Mouse (Mus musculus): ENCODE data around the gene Cdkal1. TPM values are rescaled to one million over a fixed set of nuclear protein-coding genes. Genes with fewer than 3 reads are reported as not detected.

Gene Cdkal1
- polyA plus RNA-seq, 1 experiment = 0.55 TPM

DNA sequence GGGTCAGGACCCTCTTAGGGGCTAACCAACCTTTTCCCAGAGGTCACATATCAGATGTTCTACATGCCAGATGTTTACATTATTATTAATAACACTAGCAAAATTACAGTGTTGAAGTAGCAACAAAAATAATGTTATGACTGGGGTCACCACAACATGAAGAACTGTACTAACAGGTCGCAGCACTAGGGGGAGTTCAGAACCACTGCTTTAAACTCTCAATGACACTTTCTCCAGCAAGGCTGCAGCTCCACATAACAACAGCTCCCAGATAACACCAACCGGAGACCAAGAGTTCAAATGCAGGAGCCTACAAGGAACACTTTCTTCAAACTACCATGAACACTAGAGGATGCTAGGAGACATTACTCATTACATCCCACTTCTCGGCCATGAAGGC is 111.3 kb downstream of the Cdkal1 start:
- no peak overlapping the region for H3K27ac ChIP-seq (ENCODE audit: insufficient read depth, low read depth, low read length)
- 77% methylated on average over 3 of the region's 3 CpGs for WGBS
- H3K4me3 ChIP-seq (ENCODE audit: low read depth, low read length) = no peak overlapping the region
- no peaks in the 10 kb centered on the region; the same call in 1 of the 2 replicates for H3K4me1 ChIP-seq (ENCODE audit: control insufficient read depth, insufficient read depth, insufficient read length, low read length)
- H3K36me3 ChIP-seq (ENCODE audit: control insufficient read depth, insufficient read depth, low read length) = 0 out of 2 replicates have a peak, but pooled peaks cover 1% of the 10 kb centered on the region
- H3K27me3 ChIP-seq (ENCODE audit: control insufficient read depth, insufficient read depth, low read length) = no peaks in the 10 kb centered on the region
- TF ChIP-seq CTCF (IDR thresholded peaks at IDR 0.05; ENCODE audit: extremely low read depth, insufficient read length, insufficient replicate concordance, low read depth, low read length) (no peak), POLR2A (IDR thresholded peaks at IDR 0.05; ENCODE audit: low read depth, low read length) (no peak)

DNA sequence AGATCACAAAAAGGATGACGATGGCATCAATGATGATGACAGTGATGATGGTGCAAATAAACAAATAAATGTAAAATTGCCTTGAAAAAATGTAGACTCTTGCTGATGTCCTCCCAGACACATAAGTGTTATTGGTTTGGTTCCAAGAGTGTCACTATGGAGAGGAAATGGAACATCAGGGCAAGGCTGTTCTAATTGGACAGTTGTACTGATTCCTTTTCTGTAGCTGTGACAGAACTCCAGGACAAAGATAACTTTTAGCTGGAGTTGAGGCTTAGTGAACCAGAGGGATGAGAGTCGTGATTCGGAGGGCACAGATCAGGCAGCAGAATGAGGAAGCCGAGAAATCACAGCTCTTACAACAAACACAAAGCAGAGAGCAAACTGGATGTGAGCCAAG is 111.7 kb downstream of the Cdkal1 start:
- Histone ChIP-seq H3K4me1 (ENCODE audit: control insufficient read depth, insufficient read depth, insufficient read length, low read length) (no peaks in the 10 kb centered on the region; the same call in 1 of the 2 replicates), H3K36me3 (ENCODE audit: control insufficient read depth, insufficient read depth, low read length) (0 out of 2 replicates have a peak, but pooled peaks cover 2% of the 10 kb centered on the region), H3K4me3 (ENCODE audit: low read depth, low read length) (no peak overlapping the region), H3K27ac (ENCODE audit: insufficient read depth, low read depth, low read length) (no peak overlapping the region), H3K27me3 (ENCODE audit: control insufficient read depth, insufficient read depth, low read length) (no peaks in the 10 kb centered on the region)
- WGBS = 48% methylated on average over 4 of the region's 4 CpGs
- TF ChIP-seq CTCF (IDR thresholded peaks at IDR 0.05; ENCODE audit: extremely low read depth, insufficient read length, insufficient replicate concordance, low read depth, low read length) (no peak), POLR2A (IDR thresholded peaks at IDR 0.05; ENCODE audit: low read depth, low read length) (no peak)

- Histone ChIP-seq H3K27ac (ENCODE audit: insufficient read depth, low read depth, low read length) (no peak overlapping the region), H3K4me1 (ENCODE audit: control insufficient read depth, insufficient read depth, insufficient read length, low read length) (peaks cover 4% of the 10 kb centered on the region; the same call in 1 of the 2 replicates), H3K27me3 (ENCODE audit: control insufficient read depth, insufficient read depth, low read length) (no peaks in the 10 kb centered on the region), H3K4me3 (ENCODE audit: low read depth, low read length) (no peak overlapping the region), H3K36me3 (ENCODE audit: control insufficient read depth, insufficient read depth, low read length) (0 out of 2 replicates have a peak, but pooled peaks cover 2% of the 10 kb centered on the region)
- 23% methylated on average over 5 of the region's 5 CpGs for WGBS
- TF ChIP-seq POLR2A (IDR thresholded peaks at IDR 0.05; ENCODE audit: low read depth, low read length) (no peak), CTCF (IDR thresholded peaks at IDR 0.05; ENCODE audit: extremely low read depth, insufficient read length, insufficient replicate concordance, low read depth, low read length) (no peak)
These were observed 117.6 kb downstream of the Cdkal1 start for GRCm38 (mm10) chr13:29737675-29738461.

DNA sequence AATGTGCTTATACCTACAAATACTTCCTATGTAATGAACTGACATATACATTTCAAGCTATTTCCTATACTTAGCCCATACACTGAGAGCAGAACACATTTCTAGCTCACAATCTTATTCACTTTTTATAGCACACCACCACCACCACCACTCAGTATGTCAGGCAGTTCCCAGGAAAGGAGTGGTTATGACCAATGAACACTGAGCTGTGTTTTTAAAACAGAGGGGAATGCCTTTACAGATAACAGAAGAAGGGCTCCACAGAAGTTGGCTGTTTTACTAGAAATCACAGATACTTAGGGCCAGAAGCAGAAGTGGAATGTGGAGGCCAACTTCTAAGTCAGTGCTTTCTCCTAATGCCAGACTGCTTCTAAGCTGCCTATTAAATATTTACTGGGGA is 121.0 kb downstream of the Cdkal1 start:
- Histone ChIP-seq H3K36me3 (ENCODE audit: control insufficient read depth, insufficient read depth, low read length) (0 out of 2 replicates have a peak, but pooled peaks cover 2% of the 10 kb centered on the region), H3K27ac (ENCODE audit: insufficient read depth, low read depth, low read length) (no peak overlapping the region), H3K27me3 (ENCODE audit: control insufficient read depth, insufficient read depth, low read length) (no peaks in the 10 kb centered on the region), H3K4me3 (ENCODE audit: low read depth, low read length) (no peak overlapping the region), H3K4me1 (ENCODE audit: control insufficient read depth, insufficient read depth, insufficient read length, low read length) (peaks cover 4% of the 10 kb centered on the region; the same call in 1 of the 2 replicates)
- no peak for TF ChIP-seq POLR2A (IDR thresholded peaks at IDR 0.05; ENCODE audit: low read depth, low read length)
- TF ChIP-seq CTCF (IDR thresholded peaks at IDR 0.05; ENCODE audit: extremely low read depth, insufficient read length, insufficient replicate concordance, low read depth, low read length) = no peak

DNA sequence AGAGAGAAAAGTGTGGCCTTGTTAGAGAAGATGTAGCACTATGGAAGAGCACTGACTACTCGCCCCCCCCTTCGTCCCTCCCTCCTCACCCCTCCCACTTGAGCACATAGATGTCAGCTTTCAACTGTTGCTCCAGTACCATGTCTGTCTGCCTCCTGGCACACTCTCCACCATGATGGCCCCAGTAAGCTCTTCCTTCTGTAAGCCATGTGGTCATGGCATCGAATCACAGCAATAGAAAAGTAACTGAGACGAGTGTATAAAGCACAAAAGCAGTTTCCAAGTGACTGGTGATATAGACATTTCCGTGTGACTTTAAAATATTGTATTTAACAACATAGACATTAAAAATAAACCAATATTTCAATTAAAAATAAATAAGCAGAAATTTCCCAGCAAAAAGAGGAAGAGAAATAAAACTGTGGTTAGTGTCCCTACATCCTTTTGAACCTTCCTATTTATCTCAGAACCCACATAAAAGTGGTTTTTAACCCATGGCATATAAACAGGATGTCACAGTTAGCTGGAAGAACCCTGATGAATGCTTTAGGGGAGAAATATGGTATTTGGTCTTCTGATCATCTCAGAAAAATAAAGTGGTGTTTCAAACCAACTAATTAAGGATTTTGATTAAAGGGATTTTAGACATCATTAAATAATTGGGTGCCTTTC is 129.2 kb downstream of the Cdkal1 start:
- H3K27me3 ChIP-seq (ENCODE audit: control insufficient read depth, insufficient read depth, low read length) = no peaks in the 10 kb centered on the region
- H3K27ac ChIP-seq (ENCODE audit: insufficient read depth, low read depth, low read length) = no peak overlapping the region
- whole genome bisulfite sequencing = 81% methylated on average over 5 of the region's 5 CpGs
- no peaks in the 10 kb centered on the region for H3K36me3 ChIP-seq (ENCODE audit: control insufficient read depth, insufficient read depth, low read length)
- no peak for TF ChIP-seq POLR2A (IDR thresholded peaks at IDR 0.05; ENCODE audit: low read depth, low read length)
- no peak for TF ChIP-seq CTCF (IDR thresholded peaks at IDR 0.05; ENCODE audit: extremely low read depth, insufficient read length, insufficient replicate concordance, low read depth, low read length)
- H3K4me3 ChIP-seq (ENCODE audit: low read depth, low read length) = no peak overlapping the region
- no peaks in the 10 kb centered on the region for H3K4me1 ChIP-seq (ENCODE audit: control insufficient read depth, insufficient read depth, insufficient read length, low read length)

GRCm38 (mm10) chr13:29724855-29725254 is 130.6 kb downstream of the Cdkal1 start:
- no peaks in the 10 kb centered on the region for H3K27me3 ChIP-seq (ENCODE audit: control insufficient read depth, insufficient read depth, low read length)
- no peaks in the 10 kb centered on the region for H3K36me3 ChIP-seq (ENCODE audit: control insufficient read depth, insufficient read depth, low read length)
- no peak overlapping the region for H3K27ac ChIP-seq (ENCODE audit: insufficient read depth, low read depth, low read length)
- 86% methylated on average over 6 of the region's 6 CpGs for WGBS
- no peak overlapping the region for H3K4me3 ChIP-seq (ENCODE audit: low read depth, low read length)
- TF ChIP-seq CTCF (IDR thresholded peaks at IDR 0.05; ENCODE audit: extremely low read depth, insufficient read length, insufficient replicate concordance, low read depth, low read length) (no peak), POLR2A (IDR thresholded peaks at IDR 0.05; ENCODE audit: low read depth, low read length) (no peak)
- H3K4me1 ChIP-seq (ENCODE audit: control insufficient read depth, insufficient read depth, insufficient read length, low read length) = no peaks in the 10 kb centered on the region

DNA sequence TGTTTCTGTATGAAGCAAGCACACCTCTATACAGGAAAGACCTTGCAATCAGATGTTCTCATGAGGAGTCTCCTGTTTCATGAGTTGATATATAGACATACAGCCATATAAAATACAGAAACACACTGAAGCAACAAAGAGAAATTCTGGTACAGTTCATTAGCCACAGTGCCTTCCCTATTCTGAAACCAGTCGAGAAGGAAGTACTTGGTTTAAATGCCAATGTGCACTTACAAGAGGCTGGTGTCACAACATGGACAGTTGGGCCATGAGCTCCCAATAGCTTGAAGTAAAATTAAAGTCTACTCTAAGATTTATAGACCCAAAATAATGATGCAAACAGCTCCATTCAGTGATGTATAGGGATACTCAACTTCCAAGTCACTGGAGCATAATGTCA is 132.3 kb downstream of the Cdkal1 start:
- WGBS = 56% methylated on average over 1 of the region's 1 CpGs
- H3K4me1 ChIP-seq (ENCODE audit: control insufficient read depth, insufficient read depth, insufficient read length, low read length) = no peaks in the 10 kb centered on the region

More for the DNA sequence above, 132.3 kb downstream of the Cdkal1 start:
- Histone ChIP-seq H3K27me3 (ENCODE audit: control insufficient read depth, insufficient read depth, low read length) (no peaks in the 10 kb centered on the region), H3K36me3 (ENCODE audit: control insufficient read depth, insufficient read depth, low read length) (no peaks in the 10 kb centered on the region), H3K4me3 (ENCODE audit: low read depth, low read length) (no peak overlapping the region), H3K27ac (ENCODE audit: insufficient read depth, low read depth, low read length) (no peak overlapping the region)
- TF ChIP-seq CTCF (IDR thresholded peaks at IDR 0.05; ENCODE audit: extremely low read depth, insufficient read length, insufficient replicate concordance, low read depth, low read length) (no peak), POLR2A (IDR thresholded peaks at IDR 0.05; ENCODE audit: low read depth, low read length) (no peak)

All from small intestine, adult 2 months (tissue).